Mouse (Mus musculus): ENCODE measurements around the gene Ptpn14.

Ptpn14 gene

DNA sequence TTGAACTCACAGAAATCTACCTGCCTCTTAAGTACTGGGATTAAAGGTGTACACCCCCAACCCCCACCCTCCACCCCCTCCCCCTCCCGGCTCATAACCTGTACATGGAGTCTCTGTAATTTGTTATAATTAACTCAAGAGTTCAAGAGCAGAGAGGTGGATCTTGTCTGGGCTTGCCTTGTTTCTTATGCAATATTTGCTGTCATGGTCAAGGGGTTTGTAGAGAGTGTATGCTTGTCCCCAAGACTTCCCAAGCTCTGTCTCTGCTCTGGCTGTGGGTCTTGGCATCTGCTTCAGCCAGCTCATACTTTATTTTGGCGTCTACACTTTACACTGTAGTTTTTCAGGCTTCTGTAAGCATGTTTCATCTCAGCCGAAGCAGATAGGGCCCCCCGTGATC is 86.3 kb downstream of the Ptpn14 start:
- DNase-seq (ENCODE audit: low spot score) = no peak

DNA sequence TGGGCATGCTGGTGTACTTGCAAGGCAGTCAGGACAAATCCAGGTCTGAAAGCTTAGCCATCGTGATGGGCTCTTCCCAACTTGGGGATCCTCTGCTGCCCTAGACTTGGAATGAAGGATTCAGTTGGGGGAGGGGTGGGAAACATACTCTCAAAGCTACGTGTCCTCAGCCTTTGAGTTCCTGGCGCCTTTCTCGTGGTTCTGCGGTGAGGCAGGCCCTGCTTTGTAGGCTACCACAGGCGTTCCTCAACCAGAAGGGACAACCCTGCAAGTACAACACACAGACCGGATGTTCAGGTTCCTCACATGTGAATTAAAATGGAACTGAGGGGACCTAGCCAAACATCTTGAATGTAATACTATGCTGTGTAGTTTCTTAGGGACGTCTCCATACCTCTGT is 89.0 kb downstream of the Ptpn14 start:
- no peak for DNase-seq (ENCODE audit: low spot score)

DNA sequence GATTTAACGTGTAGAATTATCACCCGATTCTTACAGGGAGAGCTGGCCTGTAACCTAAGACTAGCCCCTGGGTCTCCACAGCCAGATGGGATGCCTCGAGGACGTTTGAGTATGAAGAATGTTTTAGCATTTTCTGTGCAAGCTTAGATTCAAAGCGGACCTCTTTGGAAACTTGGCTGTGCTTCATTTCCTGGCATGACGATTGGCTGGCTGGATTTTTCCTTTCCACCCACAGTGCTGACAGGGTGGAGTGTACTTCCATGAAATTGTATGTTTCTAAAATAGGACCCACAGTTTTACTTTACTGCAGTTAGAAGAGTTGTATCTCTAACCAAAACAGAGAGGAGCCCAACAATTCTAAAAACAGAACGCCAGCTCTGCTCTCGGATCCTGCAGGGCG is 89.7 kb downstream of the Ptpn14 start:
- no peak for DNase-seq (ENCODE audit: low spot score)

DNA sequence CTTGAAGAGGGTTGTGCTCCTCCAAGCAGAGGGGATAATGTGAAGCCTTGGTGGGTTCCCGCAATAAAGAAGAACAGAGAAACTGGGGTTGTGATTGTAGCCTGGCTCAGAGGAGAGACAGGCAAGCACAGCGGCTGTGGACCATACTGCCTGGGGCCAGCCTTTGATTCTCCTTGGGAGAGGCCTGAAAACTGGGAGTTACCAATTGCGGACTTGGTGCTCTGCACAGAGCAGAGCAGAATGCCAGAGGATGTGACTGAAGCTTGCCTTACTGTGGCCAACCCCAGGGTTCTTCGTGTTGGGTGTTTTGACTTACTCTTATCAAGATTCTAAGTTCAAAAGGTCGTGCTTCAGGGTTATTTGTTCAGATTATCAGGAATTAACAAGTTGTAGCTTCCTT is 92.0 kb downstream of the Ptpn14 start:
- DNase-seq (ENCODE audit: low spot score) = no peak

GRCm38 (mm10) chr1:189824436-189824835 is 96.4 kb downstream of the Ptpn14 start:
- no peak for DNase-seq (ENCODE audit: low spot score)

GRCm38 (mm10) chr1:189830391-189830790 is 102.3 kb downstream of the Ptpn14 start:
- no peak for DNase-seq (ENCODE audit: low spot score)

DNA sequence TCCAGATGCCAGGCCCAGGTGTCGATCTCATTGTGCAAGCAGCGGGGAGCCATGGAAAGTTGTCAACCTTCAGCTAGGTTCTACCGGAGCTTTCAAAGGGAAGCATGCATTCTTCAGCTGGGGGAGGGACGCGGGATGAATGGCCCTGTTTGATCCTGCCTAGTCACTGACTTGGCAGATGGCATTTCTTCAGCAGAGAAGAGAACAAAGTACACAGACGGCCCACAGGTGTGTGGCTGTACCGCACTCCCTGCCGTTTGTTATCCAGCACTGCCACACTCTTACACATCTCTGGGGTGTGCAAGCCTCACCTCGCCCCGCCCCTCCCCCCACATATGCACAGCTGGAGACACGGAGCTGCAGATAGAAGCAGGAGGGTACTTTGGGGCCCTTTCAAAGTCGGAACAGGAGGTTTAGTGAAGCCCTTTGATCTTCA is 102.7 kb downstream of the Ptpn14 start:
- DNase-seq (ENCODE audit: low spot score) = no peak

DNA sequence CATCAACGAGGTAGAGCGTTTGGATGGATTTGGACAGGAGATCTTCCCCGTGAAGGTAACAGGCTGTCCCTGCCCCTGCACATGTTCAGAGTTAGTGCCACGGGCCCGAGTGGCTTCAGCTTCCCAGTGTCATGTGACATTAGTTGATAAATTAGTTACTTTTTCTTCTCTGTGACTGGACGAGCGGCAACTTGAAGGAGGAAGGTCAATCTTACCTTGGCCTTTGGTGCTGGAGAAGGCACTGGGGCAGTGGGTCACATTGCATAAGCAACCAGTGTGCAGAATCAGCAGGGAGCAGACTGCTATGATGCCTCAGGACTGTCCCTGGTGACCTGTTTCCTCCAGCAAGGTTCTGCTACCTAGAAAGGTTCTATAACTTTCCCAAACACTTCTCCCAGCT is 105.3 kb downstream of the Ptpn14 start:
- DNase-seq (ENCODE audit: low spot score) = no peak

DNA sequence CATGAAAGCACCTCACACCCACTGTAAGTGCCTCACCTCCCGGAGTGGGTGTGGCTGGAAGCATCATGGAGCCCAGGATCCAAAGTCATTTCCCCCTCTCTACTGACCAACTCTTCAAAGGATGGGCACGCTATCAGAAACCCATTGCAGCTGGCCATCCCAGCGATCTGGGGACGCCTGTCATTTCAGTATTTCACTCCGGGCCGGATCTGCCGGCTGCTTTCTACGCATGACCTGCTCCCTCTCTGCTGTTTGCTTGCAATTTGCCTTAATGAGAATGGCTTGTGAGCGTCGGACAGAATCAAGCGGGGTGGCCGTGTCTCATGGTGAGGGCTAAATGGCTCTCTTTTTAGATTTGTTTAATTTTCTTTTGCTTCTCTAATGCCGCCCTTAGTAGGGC is 106.1 kb downstream of the Ptpn14 start:
- no peak for DNase-seq (ENCODE audit: low spot score)

GRCm38 (mm10) chr1:189846319-189846718 is 118.3 kb downstream of the Ptpn14 start:
- no peak for DNase-seq (ENCODE audit: low spot score)

GRCm38 (mm10) chr1:189849550-189849949 is 121.5 kb downstream of the Ptpn14 start:
- DNase-seq (ENCODE audit: low spot score) = no peak

DNA sequence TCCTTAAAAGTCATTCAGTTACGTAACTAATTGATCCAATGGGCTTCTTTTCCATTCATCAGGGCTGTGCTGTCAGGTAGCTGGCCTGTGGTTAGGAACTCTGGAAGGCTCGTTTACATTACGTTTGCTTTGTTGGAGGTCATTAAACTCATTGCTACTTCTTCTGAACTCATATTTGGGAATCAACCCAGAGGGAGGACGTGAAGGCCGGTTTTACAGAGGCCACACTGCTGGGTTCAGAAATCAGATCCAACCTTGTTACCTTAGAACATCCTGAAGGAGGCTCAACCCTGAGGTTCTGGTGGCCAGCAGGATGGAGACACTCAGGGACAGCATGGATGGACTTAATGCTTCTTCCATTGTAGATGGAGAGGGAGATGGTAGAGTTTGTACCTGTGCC is 124.0 kb downstream of the Ptpn14 start:
- DNase-seq (ENCODE audit: low spot score) = no peak

- DNase-seq (ENCODE audit: low spot score) = no peak
These were observed 124.4 kb downstream of the Ptpn14 start for GRCm38 (mm10) chr1:189852456-189852855.

- no peak for DNase-seq (ENCODE audit: low spot score)
These were observed 126.6 kb downstream of the Ptpn14 start for GRCm38 (mm10) chr1:189854646-189855045.

GRCm38 (mm10) chr1:189855739-189856138 is 127.7 kb downstream of the Ptpn14 start:
- DNase-seq (ENCODE audit: low spot score) = no peak

DNA sequence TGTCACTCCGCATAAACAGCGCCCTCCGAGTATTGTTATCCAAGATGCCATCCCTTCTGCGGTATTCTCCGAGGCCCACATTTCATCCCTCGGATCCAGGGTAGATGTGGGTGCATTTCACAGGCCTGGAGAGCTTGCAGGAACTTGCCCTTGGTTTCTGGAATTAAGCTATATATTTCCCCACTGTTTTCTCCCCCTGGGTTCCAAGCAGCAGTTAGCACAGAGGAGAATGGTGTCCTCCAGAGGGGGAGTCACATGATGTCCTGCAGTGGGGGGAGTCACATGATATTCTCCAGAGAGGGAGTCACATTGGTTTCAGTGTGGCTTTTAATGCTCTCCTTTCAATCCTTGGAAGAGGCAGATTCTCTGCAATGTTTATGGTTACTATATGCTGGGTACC is 130.3 kb downstream of the Ptpn14 start:
- DNase-seq (ENCODE audit: low spot score) = no peak

- no peak for DNase-seq (ENCODE audit: low spot score)
These were observed 132.3 kb downstream of the Ptpn14 start for GRCm38 (mm10) chr1:189860112-189860941.

GRCm38 (mm10) chr1:189860942-189861315 is 132.9 kb downstream of the Ptpn14 start:
- DNase-seq (ENCODE audit: low spot score) = no peak

DNA sequence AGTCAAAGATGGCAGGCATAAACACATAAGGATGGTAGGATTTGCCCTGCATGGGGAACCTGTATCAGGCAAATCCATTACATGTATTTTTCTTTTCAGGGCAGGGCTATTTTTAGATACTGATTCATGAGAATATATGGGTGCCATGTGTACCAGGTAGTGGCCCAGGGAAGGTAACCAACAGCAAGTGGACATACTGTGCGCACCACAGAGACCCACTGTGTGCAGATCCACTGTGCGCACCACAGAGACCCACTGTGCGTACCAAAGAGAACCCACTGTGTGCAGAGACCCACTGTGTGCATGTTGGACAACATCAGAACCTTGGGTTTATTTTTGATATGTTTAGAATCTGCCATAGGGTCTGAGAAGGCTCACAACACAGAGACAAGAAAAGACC is 135.7 kb downstream of the Ptpn14 start:
- DNase-seq (ENCODE audit: low spot score) = no peak

- no peak for DNase-seq (ENCODE audit: low spot score)
These were observed 136.2 kb downstream of the Ptpn14 start for GRCm38 (mm10) chr1:189864301-189864700.

GRCm38 (mm10) chr1:189864846-189865560 is 136.9 kb downstream of the Ptpn14 start:
- DNase-seq (ENCODE audit: low spot score) = no peak

- DNase-seq (ENCODE audit: low spot score) = no peak
These were observed 138.6 kb downstream of the Ptpn14 start for GRCm38 (mm10) chr1:189866621-189867020.

DNA sequence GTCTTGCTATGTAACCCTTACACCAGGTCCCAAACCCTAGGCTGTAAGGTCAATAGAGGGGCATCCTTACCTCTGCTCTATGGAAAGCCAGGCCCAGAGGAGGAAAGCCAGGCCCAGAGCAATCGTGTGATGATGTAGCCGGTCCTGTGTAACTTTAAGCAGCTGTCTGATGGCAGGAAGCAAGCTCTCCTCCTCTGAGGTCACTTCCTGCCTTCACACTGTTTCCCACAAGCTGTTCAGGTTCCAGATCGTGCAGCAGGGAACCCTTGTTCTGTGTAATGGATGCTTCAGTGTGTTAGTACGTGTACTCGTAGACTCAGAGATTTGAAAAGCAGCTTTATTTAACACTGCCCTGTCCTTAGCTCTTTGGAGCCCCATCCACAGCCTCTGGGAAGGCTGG is 139.0 kb downstream of the Ptpn14 start:
- DNase-seq (ENCODE audit: low spot score) = no peak

DNA sequence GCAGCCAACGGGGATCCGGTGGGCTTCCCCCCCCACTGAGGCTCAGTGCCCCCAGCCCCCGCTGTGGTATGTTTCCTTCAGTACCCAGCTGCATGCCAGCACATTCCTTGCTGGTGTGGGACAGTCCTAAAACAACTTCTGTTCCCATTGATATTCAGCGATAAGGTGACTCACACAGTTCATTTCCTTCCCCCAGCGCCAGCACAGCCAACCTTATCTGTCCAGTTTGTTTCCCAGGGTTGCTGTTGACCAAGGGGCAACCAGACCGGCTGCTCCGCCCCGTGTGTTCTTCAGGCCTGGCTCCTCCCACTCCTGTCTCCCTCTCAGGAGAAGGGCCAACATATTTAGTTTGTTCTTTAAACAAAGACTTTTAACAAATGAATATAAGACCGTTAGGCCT is 139.4 kb downstream of the Ptpn14 start:
- DNase-seq (ENCODE audit: low spot score) = peak; percentile 29
